Mouse (Mus musculus): ENCODE measurements around the gene Arl15.

DNA sequence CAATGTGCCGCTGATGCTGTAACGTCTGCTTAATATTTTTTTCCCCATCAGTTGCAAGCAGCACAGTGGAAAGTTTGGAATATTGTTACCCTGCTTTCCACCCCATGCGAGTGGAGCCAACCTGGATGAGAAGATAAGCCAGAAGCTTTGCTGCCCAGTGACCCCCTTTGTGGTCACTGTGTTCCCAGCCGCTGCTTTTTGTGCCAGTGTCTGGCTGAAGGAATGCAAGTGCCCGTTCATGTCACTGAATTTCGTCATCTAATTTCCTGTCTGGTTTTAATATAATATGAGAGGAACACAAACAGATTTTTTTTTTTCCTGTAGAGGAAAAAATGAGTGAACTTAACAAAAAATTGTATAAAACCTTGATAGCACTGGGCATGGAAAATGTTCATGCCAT is 46.1 kb downstream of the Arl15 start:
- no peak for TF ChIP-seq CTCF (IDR thresholded peaks at IDR 0.05; ENCODE audit: low read depth, low read length)
- no peak for TF ChIP-seq POLR2A (IDR thresholded peaks at IDR 0.05; ENCODE audit: borderline replicate concordance, low read depth, low read length)
